In the genomic region with DNA sequence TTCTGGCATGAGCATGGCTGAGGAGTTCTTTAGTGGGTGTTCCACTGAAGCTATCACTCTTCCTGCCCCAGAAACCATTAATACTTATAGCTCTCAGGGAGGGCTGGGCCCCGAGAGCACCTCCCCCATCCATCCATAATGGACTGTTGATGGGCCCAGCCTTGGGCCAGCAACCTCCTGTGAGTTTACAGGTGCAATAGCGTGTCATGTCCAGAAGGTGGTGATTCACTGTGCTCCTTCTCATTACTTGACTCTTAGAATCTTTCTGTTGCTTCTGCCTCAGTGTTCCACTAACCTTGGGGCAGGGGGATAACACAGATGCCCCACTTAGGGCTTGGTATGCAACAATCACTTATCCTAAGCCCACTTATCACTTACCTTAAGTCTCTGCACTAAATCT, we compare ENCODE assay signal across 12 mouse cellular contexts.
DNase-seq lines count a peak whose midpoint lies in the region; ATAC-seq and TF ChIP-seq lines count a peak whose summit lies in the region.
"Had no signal": no experiment of that assay in that cellular context is flagged by ENCODE, and none has a peak within 500 bp of the region (broad histone marks: within the 10 kb centered on the region; RNA-seq: fewer than 3 reads in every experiment).

No protein-coding gene starts in this region.

- 51% methylated on average over 2 of the region's 2 CpGs for WGBS in forebrain, postnatal 0 days
- 48% methylated on average over 2 of the region's 2 CpGs for WGBS in forebrain, embryonic 16.5 days
- 70% methylated on average over 2 of the region's 2 CpGs for WGBS in lung, adult 2 months
- WGBS in intestine, embryonic 16.5 days = 55% methylated on average over 2 of the region's 2 CpGs

- no peaks in the 10 kb centered on the region for H3K9me3 ChIP-seq in forebrain, postnatal 0 days (ENCODE audit: low read length)
- no peaks in the 10 kb centered on the region for H3K9me3 ChIP-seq in forebrain, embryonic 16.5 days (ENCODE audit: control insufficient read depth, low read length)
- H3K9me3 ChIP-seq in intestine, embryonic 16.5 days (ENCODE audit: control insufficient read depth, low read length) = no peaks in the 10 kb centered on the region
- H3K9me3 ChIP-seq: heart, embryonic 10.5 days; liver, embryonic 15.5 days; midbrain, embryonic 13.5 days had no signal

- no peak overlapping the region for H3K9ac ChIP-seq in forebrain, postnatal 0 days
- H3K9ac ChIP-seq in forebrain, embryonic 16.5 days (replicated peaks; ENCODE audit: low read depth, low read length) = no peak overlapping the region
- no peak overlapping the region for H3K9ac ChIP-seq in intestine, embryonic 16.5 days (ENCODE audit: low read depth, low read length)
- H3K9ac ChIP-seq: liver, embryonic 15.5 days; midbrain, embryonic 13.5 days had no signal

- DNase-seq in forebrain, postnatal 0 days = no peak
- no peak for DNase-seq in lung, adult 2 months
- DNase-seq in lung, postnatal 36 days = no peak
- DNase-seq in NIH3T3 (ENCODE audit: low read depth) = peak; percentile 11
- DNase-seq in layer of hippocampus, adult 11-12 months (ENCODE audit: low spot score) = no peak
- DNase-seq: cerebellum, adult 9-10 months had no signal

- H3K36me3 ChIP-seq in forebrain, postnatal 0 days (ENCODE audit: insufficient read depth) = no peaks in the 10 kb centered on the region
- no peaks in the 10 kb centered on the region for H3K36me3 ChIP-seq in forebrain, embryonic 16.5 days (ENCODE audit: control insufficient read depth, insufficient read depth)
- no peaks in the 10 kb centered on the region for H3K36me3 ChIP-seq in intestine, embryonic 16.5 days (ENCODE audit: control insufficient read depth, insufficient read depth, low read length)
- H3K36me3 ChIP-seq: heart, embryonic 10.5 days; liver, embryonic 15.5 days; midbrain, embryonic 13.5 days had no signal

- no peak overlapping the region for H3K4me2 ChIP-seq in forebrain, postnatal 0 days (ENCODE audit: low read depth)
- no peak overlapping the region for H3K4me2 ChIP-seq in forebrain, embryonic 16.5 days (ENCODE audit: low read length)
- H3K4me2 ChIP-seq in intestine, embryonic 16.5 days (ENCODE audit: low read depth, low read length) = no peak overlapping the region
- H3K4me2 ChIP-seq: liver, embryonic 15.5 days; midbrain, embryonic 13.5 days had no signal

- H3K27me3 ChIP-seq in forebrain, postnatal 0 days (ENCODE audit: insufficient read depth, low read length) = no peaks in the 10 kb centered on the region
- H3K27me3 ChIP-seq in forebrain, embryonic 16.5 days (replicated peaks; ENCODE audit: control insufficient read depth, insufficient read depth, low read length) = no peaks in the 10 kb centered on the region
- H3K27me3 ChIP-seq in intestine, embryonic 16.5 days (replicated peaks; ENCODE audit: control insufficient read depth, insufficient read depth, low read length) = no peaks in the 10 kb centered on the region
- H3K27me3 ChIP-seq: liver, embryonic 15.5 days; midbrain, embryonic 13.5 days had no signal

- no peak overlapping the region for H3K4me3 ChIP-seq in forebrain, postnatal 0 days (ENCODE audit: low read depth, low read length)
- H3K4me3 ChIP-seq in forebrain, embryonic 16.5 days (replicated peaks; ENCODE audit: low read length) = no peak overlapping the region
- no peak overlapping the region for H3K4me3 ChIP-seq in lung, adult 2 months (replicated peaks; ENCODE audit: extremely low read depth, low read depth, low read length)
- H3K4me3 ChIP-seq in intestine, embryonic 16.5 days (ENCODE audit: low read length) = no peak overlapping the region
- H3K4me3 ChIP-seq: heart, embryonic 10.5 days; liver, embryonic 15.5 days; midbrain, embryonic 13.5 days had no signal

- TF ChIP-seq POLR2A in lung, adult 2 months (IDR thresholded peaks at IDR 0.05; ENCODE audit: borderline replicate concordance, extremely low read depth, low read depth, low read length) = no peak

- no peak overlapping the region for H3K27ac ChIP-seq in forebrain, postnatal 0 days (ENCODE audit: low read depth, low read length)
- H3K27ac ChIP-seq in forebrain, embryonic 16.5 days (ENCODE audit: low read length) = no peak overlapping the region
- H3K27ac ChIP-seq in intestine, embryonic 16.5 days (ENCODE audit: low read length) = no peak overlapping the region
- H3K27ac ChIP-seq: heart, embryonic 10.5 days; liver, embryonic 15.5 days; midbrain, embryonic 13.5 days had no signal

- no peaks in the 10 kb centered on the region for H3K4me1 ChIP-seq in forebrain, postnatal 0 days (ENCODE audit: insufficient read depth)
- no peaks in the 10 kb centered on the region for H3K4me1 ChIP-seq in forebrain, embryonic 16.5 days (replicated peaks; ENCODE audit: control insufficient read depth, insufficient read depth, low read length)
- no peaks in the 10 kb centered on the region for H3K4me1 ChIP-seq in lung, adult 2 months (ENCODE audit: control insufficient read depth, insufficient read depth, low read length)
- no peaks in the 10 kb centered on the region for H3K4me1 ChIP-seq in intestine, embryonic 16.5 days (ENCODE audit: control insufficient read depth, insufficient read depth, low read length)
- H3K4me1 ChIP-seq: heart, embryonic 10.5 days; liver, embryonic 15.5 days; midbrain, embryonic 13.5 days had no signal

- no peak for ATAC-seq in forebrain, postnatal 0 days
- no peak for ATAC-seq in forebrain, embryonic 16.5 days
- peak; percentile 55; the same call in 1 of the 2 replicates for ATAC-seq in megakaryocyte-erythroid progenitor cell, adult 5-6 weeks (replicated peaks; ENCODE audit: low FRiP score, low TSS enrichment, poor library complexity, severe bottlenecking)
- ATAC-seq in intestine, embryonic 16.5 days = no peak
- ATAC-seq: midbrain, embryonic 13.5 days had no signal

- 0 out of 2 replicates have a peak, but pooled peaks have one; percentile 23 for TF ChIP-seq CTCF in forebrain, postnatal 0 days (IDR thresholded peaks at IDR 0.05; ENCODE audit: low read depth)
- TF ChIP-seq CTCF in lung, adult 2 months (IDR thresholded peaks at IDR 0.05; ENCODE audit: insufficient read depth, low read length) = peak; percentile 7; the same call in 1 of the 2 replicates
